Mouse (Mus musculus) midbrain, postnatal 0 days (tissue): Measurements from ENCODE around the gene Pgam5. TPM values are rescaled to one million over a fixed set of nuclear protein-coding genes. Genes with fewer than 3 reads are reported as not detected.

Experiments used
- ATAC-seq: fragments of 200-750 bp; cut with Nextera tagmentation; 2 replicates; pipeline ENCODE4 v1.8.0; 2017; ENCODE audit warnings: moderate number of reproducible peaks, mild to moderate bottlenecking, moderate TSS enrichment, moderate library complexity; ENCODE audit not compliant: low FRiP score
- DNase-seq: peaks from one replicate; pipeline ENCODE4 v3.0.0-alpha.2; 2015; ENCODE audit warnings: low spot score
- H3K27ac ChIP-seq: fragments of 300-500 bp; sonication (generic); 2 replicates; pipeline ENCODE4 v1.5.1; 2014; ENCODE audit warnings: low read depth, mild to moderate bottlenecking, low read length, mixed read lengths
- H3K27me3 ChIP-seq: fragments of 300-500 bp; sonication (generic); 2 replicates; pipeline ENCODE4 v1.6.1; 2014; ENCODE audit warnings: low read length, control low read depth, mixed read lengths; ENCODE audit not compliant: insufficient read depth
- H3K36me3 ChIP-seq: fragments of 300-500 bp; sonication (generic); 2 replicates; pipeline ENCODE4 v1.6.1; 2014; ENCODE audit warnings: low read length, control low read depth, mixed read lengths; ENCODE audit not compliant: insufficient read depth
- H3K4me1 ChIP-seq: fragments of 300-500 bp; sonication (generic); 2 replicates; pipeline ENCODE4 v1.6.1; 2014; ENCODE audit warnings: mild to moderate bottlenecking, control low read depth, antibody characterized with exemption, low read length, mixed read lengths; ENCODE audit not compliant: insufficient read depth
- H3K4me2 ChIP-seq: fragments of 300-500 bp; sonication (generic); 2 replicates; pipeline ENCODE4 v1.6.1; 2014; ENCODE audit warnings: low read depth, mild to moderate bottlenecking, low read length, mixed read lengths; ENCODE audit not compliant: poor library complexity, severe bottlenecking
- H3K4me3 ChIP-seq: fragments of 300-500 bp; sonication (generic); 2 replicates; pipeline ENCODE4 v1.5.1; 2014; ENCODE audit warnings: low read depth, mild to moderate bottlenecking, low read length, moderate library complexity
- H3K9ac ChIP-seq: fragments of 300-500 bp; sonication (generic); replicated peaks from 2 replicates; pipeline ENCODE4 v1.6.1; 2014; ENCODE audit warnings: mild to moderate bottlenecking, low read length, moderate library complexity, mixed read lengths; ENCODE audit not compliant: poor library complexity, severe bottlenecking
- H3K9me3 ChIP-seq: fragments of 300-500 bp; sonication (generic); 2 replicates; pipeline ENCODE4 v1.6.1; 2016; ENCODE audit warnings: low read length, control low read depth
- CTCF ChIP-seq: IDR thresholded peaks from 2 replicates; pipeline ENCODE4 v1.5.1; 2016; ENCODE audit warnings: antibody characterized with exemption, mild to moderate bottlenecking
- WGBS: fragments of 180-500 bp; shearing (Covaris S2); extraction: QIAGEN DNeasy Blood & Tissue Kit; methylation state at CpG from one replicate; pipeline ENCODE4 v1.1.7; 2014; 5-methylcytosine and 5-hydroxymethylcytosine counted together
- polyA plus RNA-seq: library from polyadenylated mRNA; unstranded; fragments of >200 nt; fragmentation: Nextera tagmentation; extraction: Ambion mirVana; gene quantifications from 2 replicates; pipeline ENCODE4 v1.2.1, GENCODE M21; 2015
- total RNA-seq: library from RNA; depleted of rRNA; stranded (reverse); fragments of >200 nt; gene quantifications from 2 replicates; pipeline ENCODE4 v1.2.3, GENCODE M21; 2014

Gene Pgam5
- total and polyA plus RNA-seq, 2 experiments from 2014 or later, result 117 to 156 TPM

GRCm38 (mm10) chr5:110244091-110244490 is 25.6 kb downstream of the Pgam5 start:
- DNase-seq (no peak), ATAC-seq (no peak)
- Histone ChIP-seq H3K4me3 (no peak overlapping the region), H3K9me3 (no peaks in the 10 kb centered on the region), H3K27ac (no peak overlapping the region), H3K4me2 (no peak overlapping the region), H3K27me3 (no peaks in the 10 kb centered on the region), H3K9ac (no peak overlapping the region), H3K36me3 (peaks cover 53% of the 10 kb centered on the region), H3K4me1 (no peaks in the 10 kb centered on the region)
- 82% methylated on average over 2 of the region's 2 CpGs for WGBS
- TF ChIP-seq CTCF, result no peak

GRCm38 (mm10) chr5:110232346-110232745 is 37.4 kb downstream of the Pgam5 start:
- WGBS, result 86% methylated on average over 6 of the region's 6 CpGs
- peak overlapping the region; percentile 97; the same call in 1 of the 2 replicates for H3K4me3 ChIP-seq
- TF ChIP-seq CTCF, result no peak
- H3K27ac ChIP-seq, result no peak overlapping the region
- no peaks in the 10 kb centered on the region for H3K9me3 ChIP-seq
- peaks cover 14% of the 10 kb centered on the region for H3K36me3 ChIP-seq
- no peak overlapping the region for H3K9ac ChIP-seq
- H3K27me3 ChIP-seq, result no peaks in the 10 kb centered on the region
- no peak for DNase-seq
- H3K4me1 ChIP-seq, result peaks cover 10% of the 10 kb centered on the region; the same call in 1 of the 2 replicates
- ATAC-seq, result no peak
- peak overlapping the region; percentile 71 for H3K4me2 ChIP-seq

- WGBS, result 48% methylated on average over 13 of the region's 13 CpGs
- peak overlapping the region; percentile 94; the same call in 1 of the 2 replicates for H3K9ac ChIP-seq
- H3K4me2 ChIP-seq, result peak overlapping the region; percentile 71
- H3K27ac ChIP-seq, result no peak overlapping the region
- H3K27me3 ChIP-seq, result no peaks in the 10 kb centered on the region
- TF ChIP-seq CTCF, result peak; percentile 17; the same call in 1 of the 2 replicates
- no peak for ATAC-seq
- no peak for DNase-seq
- H3K36me3 ChIP-seq, result peaks cover 10% of the 10 kb centered on the region
- no peaks in the 10 kb centered on the region for H3K9me3 ChIP-seq
- H3K4me3 ChIP-seq, result peak overlapping the region; percentile 97
- H3K4me1 ChIP-seq, result peaks cover 10% of the 10 kb centered on the region; the same call in 1 of the 2 replicates
These were observed 38.1 kb downstream of the Pgam5 start for GRCm38 (mm10) chr5:110231638-110232037.

- Histone ChIP-seq H3K9ac (peak within 1 kb of the TSS; percentile 94), H3K4me1 (peaks cover 10% of the 10 kb centered on the region; the same call in 1 of the 2 replicates), H3K4me3 (peak within 1 kb of the TSS; percentile 97), H3K27me3 (no peaks in the 10 kb centered on the region), H3K36me3 (peaks cover 8% of the 10 kb centered on the region), H3K9me3 (no peaks in the 10 kb centered on the region), H3K4me2 (peak within 1 kb of the TSS; percentile 71), H3K27ac (peak within 1 kb of the TSS; percentile 92)
- ATAC-seq (peak; percentile 96), DNase-seq (peak; percentile 93)
- TF ChIP-seq CTCF, result no peak
- 0% methylated on average over 55 of the region's 81 CpGs for WGBS
These were observed 38.8 kb downstream of the Pgam5 start, which contains the start of gene Ankle2 for GRCm38 (mm10) chr5:110230780-110231461. Gene Ankle2 (plus strand): TSS chr5:110231004.

- Histone ChIP-seq H3K9ac (peak overlapping the region; percentile 94), H3K4me3 (peak overlapping the region; percentile 97), H3K9me3 (no peaks in the 10 kb centered on the region), H3K27ac (peak overlapping the region; percentile 92), H3K27me3 (no peaks in the 10 kb centered on the region), H3K36me3 (peaks cover 8% of the 10 kb centered on the region), H3K4me2 (peak overlapping the region; percentile 71), H3K4me1 (peaks cover 10% of the 10 kb centered on the region; the same call in 1 of the 2 replicates)
- DNase-seq, result no peak
- no peak for ATAC-seq
- WGBS, result 4% methylated on average over 8 of the region's 8 CpGs
- no peak; the same call in 1 of the 2 replicates for TF ChIP-seq CTCF
These were observed 39.3 kb downstream of the Pgam5 start for GRCm38 (mm10) chr5:110230401-110230779.

- no peak overlapping the region for H3K4me3 ChIP-seq
- 48% methylated on average over 1 of the region's 1 CpGs for WGBS
- H3K27me3 ChIP-seq, result no peaks in the 10 kb centered on the region
- no peak overlapping the region for H3K27ac ChIP-seq
- no peak overlapping the region for H3K4me2 ChIP-seq
- H3K9me3 ChIP-seq, result no peaks in the 10 kb centered on the region
- H3K4me1 ChIP-seq, result peaks cover 7% of the 10 kb centered on the region; the same call in 1 of the 2 replicates
- peaks cover 18% of the 10 kb centered on the region for H3K36me3 ChIP-seq
- H3K9ac ChIP-seq, result no peak overlapping the region
- DNase-seq (no peak), ATAC-seq (no peak)
- TF ChIP-seq CTCF, result no peak
These were observed 42.3 kb downstream of the Pgam5 start for GRCm38 (mm10) chr5:110227336-110227883.
